Mouse (Mus musculus): ENCODE data around the gene Xxylt1.

- TF ChIP-seq CTCF (IDR thresholded peaks at IDR 0.05; ENCODE audit: extremely low read depth, insufficient read depth, insufficient read length, insufficient replicate concordance) (no peak), POLR2A (IDR thresholded peaks at IDR 0.05; ENCODE audit: low read depth, low read length) (no peak)
Observed at GRCm38 (mm10) chr16:30995446-30995845, 85.8 kb downstream of the Xxylt1 start.

All from spleen, adult 2 months (tissue).